Mouse (Mus musculus) heart, adult 2 months (tissue): ENCODE data around the gene Pus3. TPM values are rescaled to one million over a fixed set of nuclear protein-coding genes. Genes with fewer than 3 reads are reported as not detected.

Experiments
- DNase-seq, 2 experiments: peaks; one replicate each; pipeline ENCODE4 v3.0.0; 2021
- H3K27ac ChIP-seq: fragments of 200-600 bp; 2 replicates; pipeline ENCODE4 v1.8.1; 2022
- H3K27me3 ChIP-seq: fragments of 200-500 bp; 2 replicates; pipeline ENCODE4 v1.6.1; 2012; ENCODE audit warnings: mild to moderate bottlenecking, low read length, inconsistent platforms, mixed read lengths; ENCODE audit not compliant: control insufficient read depth, insufficient read depth
- H3K36me3 ChIP-seq: fragments of 200-500 bp; 2 replicates; pipeline ENCODE4 v1.6.1; 2012; ENCODE audit warnings: low read length, inconsistent platforms; ENCODE audit not compliant: control insufficient read depth, insufficient read depth
- H3K4me1 ChIP-seq: fragments of 200-500 bp; 2 replicates; pipeline ENCODE4 v1.6.1; 2011; ENCODE audit warnings: low read length; ENCODE audit not compliant: control insufficient read depth, insufficient read depth
- H3K4me3 ChIP-seq: fragments of 200-600 bp; 2 replicates; pipeline ENCODE4 v1.8.1; 2022
- H3K79me2 ChIP-seq: fragments of 200-500 bp; replicated peaks from 2 replicates; pipeline ENCODE4 v1.6.1; 2012; ENCODE audit warnings: mild to moderate bottlenecking, inconsistent platforms, low read length, moderate library complexity, mixed read lengths; ENCODE audit not compliant: control insufficient read depth, insufficient read depth
- H3K9ac ChIP-seq: fragments of 200-500 bp; 2 replicates; pipeline ENCODE4 v1.6.1; 2012; ENCODE audit warnings: low read depth, mild to moderate bottlenecking, control low read depth, inconsistent platforms, low read length, mixed read lengths
- CTCF ChIP-seq: fragments of 200-600 bp; IDR thresholded peaks from 2 replicates; pipeline ENCODE4 v1.8.1; 2022; ENCODE audit warnings: antibody characterized with exemption, mild to moderate bottlenecking, moderate library complexity
- EP300 ChIP-seq: fragments of 200-500 bp; IDR thresholded peaks from 2 replicates; pipeline ENCODE4 v1.6.1; 2011; ENCODE audit warnings: low read depth, low read length, control low read depth; ENCODE audit not compliant: insufficient read depth
- POLR2A ChIP-seq: fragments of 200-500 bp; IDR thresholded peaks from 2 replicates; pipeline ENCODE4 v1.6.1; 2011; ENCODE audit warnings: mild to moderate bottlenecking, low read depth, low read length, control low read depth; ENCODE audit not compliant: insufficient read depth
- WGBS: fragments of 180-500 bp; shearing (Covaris S2); methylation state at CpG from one replicate; pipeline ENCODE4 v1.1.7; 2018; 5-methylcytosine and 5-hydroxymethylcytosine counted together
- intact Hi-C: fragments of 180-260 bp; cut with DNase I; formaldehyde crosslinking; loops from one replicate; pipeline ENCODE4 v1.15.1; 2025
- polyA plus RNA-seq: library from polyadenylated mRNA; depleted of rRNA; stranded (reverse); fragments of >200 nt; gene quantifications from 2 replicates; pipeline ENCODE4 v1.2.3, GENCODE M21; 2012
- total RNA-seq, 2 experiments: library from RNA; stranded (reverse); gene quantifications; 2 replicates each; pipeline ENCODE4 v1.2.3; 2021

Gene Pus3
- total and polyA plus RNA-seq, 3 experiments = 1.8 to 6.3 (median 6.0) TPM

GRCm38 (mm10) chr9:35546745-35547144, 11.7 kb upstream of the Pus3 start:
- TF ChIP-seq EP300 = no peak
- no peak for TF ChIP-seq POLR2A
- no peak overlapping the region for H3K4me3 ChIP-seq
- 55% methylated on average over 9 of the region's 9 CpGs for WGBS

GRCm38 (mm10) chr9:35548455-35548854, 9.9 kb upstream of the Pus3 start:
- Histone ChIP-seq H3K27ac (no peak overlapping the region), H3K36me3 (no peaks in the 10 kb centered on the region), H3K4me1 (no peaks in the 10 kb centered on the region), H3K4me3 (no peak overlapping the region), H3K9ac (no peak overlapping the region), H3K27me3 (no peaks in the 10 kb centered on the region), H3K79me2 (no peaks in the 10 kb centered on the region)
- DNase-seq = no peak
- intact Hi-C loops = loop anchor here (10.0 kb wide), 1 partner anchor 514 kb away; no protein-coding TSS in a partner anchor
- no peak for TF ChIP-seq EP300
- no peak for TF ChIP-seq CTCF
- no peak for TF ChIP-seq POLR2A
- WGBS = 77% methylated on average over 9 of the region's 9 CpGs

More at GRCm38 (mm10) chr9:35546745-35547144, 11.7 kb upstream of the Pus3 start:
- Histone ChIP-seq H3K9ac (no peak overlapping the region), H3K36me3 (no peaks in the 10 kb centered on the region), H3K4me1 (no peaks in the 10 kb centered on the region), H3K79me2 (no peaks in the 10 kb centered on the region), H3K27me3 (no peaks in the 10 kb centered on the region), H3K27ac (no peak overlapping the region)
- no peak for DNase-seq
- intact Hi-C loops = loop anchor here (10.0 kb wide), 1 partner anchor 512 kb away; no protein-coding TSS in a partner anchor

DNA sequence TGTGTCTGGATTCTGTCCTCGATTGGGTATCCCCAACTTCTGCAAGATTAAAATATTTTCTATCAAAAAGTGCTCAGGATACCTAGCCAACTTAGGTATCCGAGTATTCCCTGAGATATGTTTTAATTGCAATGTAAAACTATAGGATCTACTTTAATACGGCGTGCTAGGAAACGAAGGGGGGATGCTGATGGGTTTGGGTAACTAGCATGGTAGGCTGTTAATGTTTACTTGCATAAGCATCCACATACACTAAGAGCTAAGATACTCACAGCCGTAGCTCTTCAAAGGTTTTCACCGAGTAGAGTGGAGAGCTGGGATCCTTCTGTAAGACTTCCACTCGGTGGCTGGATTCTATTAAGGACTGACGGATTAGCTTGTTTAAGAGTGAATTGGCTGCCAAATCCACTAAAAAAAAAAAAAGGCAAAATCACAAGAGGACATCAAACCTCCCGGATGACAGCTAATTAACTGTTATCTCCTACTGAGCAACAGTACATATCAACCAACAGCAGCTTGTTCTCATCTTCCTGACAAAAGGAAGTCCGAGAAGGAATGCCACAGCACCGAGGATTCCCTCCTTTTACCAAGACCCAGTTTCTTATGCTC, 1.8 kb upstream of the Pus3 start:
- Histone ChIP-seq H3K4me1 (no peaks in the 10 kb centered on the region; the same call in 1 of the 2 replicates), H3K4me3 (no peak overlapping the region), H3K79me2 (no peaks in the 10 kb centered on the region; the same call in 1 of the 2 replicates), H3K9ac (no peak overlapping the region), H3K27ac (no peak overlapping the region), H3K27me3 (peaks cover 12% of the 10 kb centered on the region), H3K36me3 (no peaks in the 10 kb centered on the region)
- TF ChIP-seq EP300 (no peak), POLR2A (no peak), CTCF (no peak)
- 50% methylated on average over 12 of the region's 12 CpGs for WGBS
- intact Hi-C loops = no loop called here
- no peak for DNase-seq

DNA sequence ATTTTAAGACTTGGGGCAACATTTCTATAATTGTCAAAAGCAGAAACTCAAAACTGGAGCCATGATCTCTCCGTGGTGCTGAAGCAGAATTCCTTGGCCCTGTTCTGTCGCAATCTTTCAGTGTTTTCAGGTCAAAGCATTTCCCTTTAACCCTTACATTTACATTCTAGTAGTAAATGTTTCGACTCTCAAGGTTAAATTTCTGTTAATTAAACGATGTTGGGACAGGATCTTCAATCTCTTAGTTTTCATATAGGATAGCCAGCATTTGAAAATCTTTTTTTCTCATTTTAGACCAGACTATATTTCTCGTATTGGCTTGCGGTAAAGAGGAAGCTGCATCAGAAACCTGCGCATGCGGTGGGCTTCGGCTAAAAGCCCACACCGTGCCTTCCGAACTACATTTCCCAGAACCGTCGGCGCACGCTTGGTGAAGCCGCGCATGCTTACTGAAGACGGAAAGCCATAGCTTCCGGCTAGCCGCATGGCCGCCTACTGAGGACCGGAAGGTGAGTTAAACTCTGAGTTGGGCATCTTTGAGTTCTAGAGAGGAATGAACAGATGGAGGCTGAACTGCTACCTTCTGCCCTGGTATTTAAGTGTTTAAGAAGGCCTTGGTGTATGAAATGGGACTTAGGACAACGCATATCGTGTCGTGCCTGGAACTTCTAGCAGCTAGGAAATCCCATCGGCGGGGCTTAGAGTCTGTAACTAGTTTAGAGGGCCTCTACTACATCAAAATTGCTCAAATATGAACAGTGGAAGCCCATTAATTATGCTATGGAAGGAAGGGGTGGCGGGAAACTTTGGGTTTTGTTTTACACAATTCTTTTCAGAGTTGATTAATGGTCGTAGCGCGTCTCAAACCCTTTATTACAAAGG, 855 bp downstream of the Pus3 start:
- Histone ChIP-seq H3K36me3 (no peaks in the 10 kb centered on the region), H3K4me3 (peak overlapping the region; percentile 85), H3K79me2 (no peaks in the 10 kb centered on the region; the same call in 1 of the 2 replicates), H3K27ac (peak overlapping the region; percentile 60), H3K9ac (peak overlapping the region; percentile 54), H3K4me1 (no peaks in the 10 kb centered on the region; the same call in 1 of the 2 replicates), H3K27me3 (peaks cover 12% of the 10 kb centered on the region)
- WGBS = 2% methylated on average over 31 of the region's 31 CpGs
- intact Hi-C loops = no loop called here
- DNase-seq = peak; percentile 79 to 82
- peak; percentile 81 for TF ChIP-seq POLR2A
- no peak for TF ChIP-seq EP300

- Histone ChIP-seq H3K9ac (no peak overlapping the region), H3K27ac (no peak overlapping the region), H3K4me3 (no peak overlapping the region), H3K27me3 (peaks cover 10% of the 10 kb centered on the region), H3K79me2 (no peaks in the 10 kb centered on the region; the same call in 1 of the 2 replicates), H3K4me1 (no peaks in the 10 kb centered on the region; the same call in 1 of the 2 replicates), H3K36me3 (peaks cover 11% of the 10 kb centered on the region)
- DNase-seq = no peak
- 94% methylated on average over 11 of the region's 11 CpGs for WGBS
- intact Hi-C loops = loop anchor here (10.0 kb wide), 1 partner anchor 356 kb away; the partner anchor contains the start of genes Srpr and Tirap
- TF ChIP-seq CTCF = no peak
- no peak for TF ChIP-seq POLR2A
- no peak for TF ChIP-seq EP300
Measured at GRCm38 (mm10) chr9:35561076-35561475, 2.7 kb downstream of the Pus3 start.

GRCm38 (mm10) chr9:35561583-35561982, 3.2 kb downstream of the Pus3 start:
- DNase-seq = no peak

More at GRCm38 (mm10) chr9:35561583-35561982, 3.2 kb downstream of the Pus3 start:
- Histone ChIP-seq H3K27ac (no peak overlapping the region), H3K36me3 (peaks cover 11% of the 10 kb centered on the region), H3K9ac (no peak overlapping the region), H3K4me3 (no peak overlapping the region), H3K79me2 (no peaks in the 10 kb centered on the region; the same call in 1 of the 2 replicates), H3K27me3 (peaks cover 10% of the 10 kb centered on the region), H3K4me1 (no peaks in the 10 kb centered on the region; the same call in 1 of the 2 replicates)
- intact Hi-C loops = loop anchor here (10.0 kb wide), 1 partner anchor 357 kb away; the partner anchor contains the start of genes Srpr and Tirap
- 87% methylated on average over 6 of the region's 6 CpGs for WGBS
- TF ChIP-seq CTCF = no peak
- TF ChIP-seq POLR2A = no peak
- no peak for TF ChIP-seq EP300
